ENCODE assay signal across 8 mouse cellular contexts in the genomic region with DNA sequence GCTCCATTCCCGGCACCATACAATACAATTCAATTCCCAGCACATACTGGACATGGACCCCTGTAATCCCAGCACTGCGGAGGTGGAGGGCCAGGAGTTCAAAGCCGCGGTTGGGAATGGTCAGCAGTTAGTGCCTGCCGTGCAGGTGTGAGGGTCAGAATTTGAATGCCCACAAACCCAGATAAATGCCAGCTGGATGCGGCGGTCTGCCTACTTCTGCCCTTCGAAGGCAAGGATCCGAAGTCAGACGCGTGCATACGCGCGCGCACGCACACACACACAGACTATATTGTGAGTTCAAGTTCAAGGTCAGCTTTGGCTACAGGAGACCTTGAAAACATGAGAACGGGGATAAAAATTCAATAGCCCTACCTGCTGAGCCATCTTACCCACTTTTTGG. TPM values are rescaled to one million over a fixed set of nuclear protein-coding genes. Genes with fewer than 3 reads are reported as not detected.
A peak's percentile ranks its signal among the peaks of the same experiment; 100 is the strongest.
DNase-seq lines count a peak whose midpoint lies in the region; ATAC-seq lines count a peak whose summit lies in the region.

No protein-coding gene starts in this region.

- H3K27ac ChIP-seq in liver, embryonic 11.5 days (ENCODE audit: low read depth, low read length): peak overlapping the region; percentile 90; the same call in 1 of the 2 replicates

- 55% methylated on average over 17 of the region's 17 CpGs for WGBS in liver, embryonic 11.5 days

- H3K9me3 ChIP-seq in erythroblast, embryonic 14.5 days (ENCODE audit: control insufficient read depth, low read length): no peaks in the 10 kb centered on the region
- no peaks in the 10 kb centered on the region for H3K9me3 ChIP-seq in liver, embryonic 11.5 days (ENCODE audit: control insufficient read depth, low read length)

- peak overlapping the region; percentile 96 for H3K9ac ChIP-seq in liver, embryonic 11.5 days (ENCODE audit: low read depth, low read length)

- DNase-seq in thymus, postnatal 4 days: peak; percentile 35
- DNase-seq in thymus, adult 18-20 months: no peak
- no peak for DNase-seq in liver, embryonic 11.5 days (ENCODE audit: low spot score)
- no peak for DNase-seq in T-cell, adult 2 months (ENCODE audit: low spot score)
- no peak for DNase-seq in MN1 (ENCODE audit: low spot score)
- no peak for DNase-seq in layer of hippocampus, postnatal 36 days

- H3K27me3 ChIP-seq in erythroblast, embryonic 14.5 days (ENCODE audit: control insufficient read depth): no peaks in the 10 kb centered on the region
- H3K27me3 ChIP-seq in liver, embryonic 11.5 days (replicated peaks; ENCODE audit: control insufficient read depth, insufficient read depth, low read length): no peaks in the 10 kb centered on the region

- H3K4me1 ChIP-seq in erythroblast, embryonic 14.5 days (ENCODE audit: control insufficient read depth): peaks cover 29% of the 10 kb centered on the region
- H3K4me1 ChIP-seq in liver, embryonic 11.5 days (replicated peaks; ENCODE audit: control insufficient read depth, insufficient read depth, low read length): peaks cover 10% of the 10 kb centered on the region

- peak overlapping the region; percentile 93 for H3K4me3 ChIP-seq in erythroblast, embryonic 14.5 days (replicated peaks)
- H3K4me3 ChIP-seq in liver, embryonic 11.5 days (ENCODE audit: low read depth, low read length): peak overlapping the region; percentile 96

- H3K4me2 ChIP-seq in liver, embryonic 11.5 days: peak overlapping the region; percentile 75

- H3K36me3 ChIP-seq in erythroblast, embryonic 14.5 days (ENCODE audit: control insufficient read depth): peaks cover 28% of the 10 kb centered on the region
- H3K36me3 ChIP-seq in liver, embryonic 11.5 days (ENCODE audit: control insufficient read depth, insufficient read depth, low read length): peaks cover 16% of the 10 kb centered on the region

- ATAC-seq in erythroblast, adult 5-6 weeks (replicated peaks; ENCODE audit: low FRiP score, poor library complexity, severe bottlenecking): no peak
- ATAC-seq in liver, embryonic 11.5 days (replicated peaks; ENCODE audit: low FRiP score): no peak

RNA-seq across cellular contexts. Expression of gene 2310039H08Rik, which starts 0.8 kb away (rescaled TPM):
- 6.8 and 7.8 TPM in 2 replicates for polyA plus RNA-seq in erythroblast, embryonic 14.5 days (2012)
- 5.6 and 7.5 TPM in 2 replicates for total RNA-seq in erythroblast, adult 5-6 weeks (2015; ENCODE audit: low replicate concordance)
- total RNA-seq in erythroblast, adult 5-6 weeks (2017; ENCODE audit: low replicate concordance): 0.34 TPM in 1 of 2 replicates, not detected in the other
- polyA plus RNA-seq in liver, embryonic 11.5 days (2014; fragmentation: Nextera tagmentation; extraction: Ambion mirVana): 76.6 and 82.5 TPM in 2 replicates
- total RNA-seq in layer of hippocampus, postnatal 36 days (2021): 1 to 10 TPM; 6.6 to 9.4 TPM

RNA-seq across cellular contexts. Expression of gene Ptcra, which starts 8.1 kb away (rescaled TPM):
- not detected in 2 replicates for polyA plus RNA-seq in erythroblast, embryonic 14.5 days (2012)
- total RNA-seq in erythroblast, adult 5-6 weeks (2015; ENCODE audit: low replicate concordance): not detected in 2 replicates
- not detected in 2 replicates for total RNA-seq in erythroblast, adult 5-6 weeks (2017; ENCODE audit: low replicate concordance)
- 0.94 and 1.0 TPM in 2 replicates for polyA plus RNA-seq in liver, embryonic 11.5 days (2014; fragmentation: Nextera tagmentation; extraction: Ambion mirVana)
- total RNA-seq in layer of hippocampus, postnatal 36 days (2021): under 1 TPM in 1 of 2 experiments, not detected in 1; 0.30 TPM

RNA-seq across cellular contexts. Expression of gene Rpl7l1, which starts 10.9 kb away (rescaled TPM):
- polyA plus RNA-seq in erythroblast, embryonic 14.5 days (2012): 0.31 and 0.42 TPM in 2 replicates
- 21.1 and 22.7 TPM in 2 replicates for total RNA-seq in erythroblast, adult 5-6 weeks (2015; ENCODE audit: low replicate concordance)
- 19.1 and 46.3 TPM in 2 replicates for total RNA-seq in erythroblast, adult 5-6 weeks (2017; ENCODE audit: low replicate concordance)
- polyA plus RNA-seq in liver, embryonic 11.5 days (2014; fragmentation: Nextera tagmentation; extraction: Ambion mirVana): 195 and 201 TPM in 2 replicates
- total RNA-seq in layer of hippocampus, postnatal 36 days (2021): 10 to 100 TPM; 47.2 to 53.8 TPM

RNA-seq across cellular contexts. Expression of gene Cnpy3, which starts 19.6 kb away (rescaled TPM):
- polyA plus RNA-seq in erythroblast, embryonic 14.5 days (2012): 3.0 and 3.2 TPM in 2 replicates
- total RNA-seq in erythroblast, adult 5-6 weeks (2015; ENCODE audit: low replicate concordance): 6.9 and 8.8 TPM in 2 replicates
- total RNA-seq in erythroblast, adult 5-6 weeks (2017; ENCODE audit: low replicate concordance): 7.7 and 18.2 TPM in 2 replicates
- 55.8 and 60.8 TPM in 2 replicates for polyA plus RNA-seq in liver, embryonic 11.5 days (2014; fragmentation: Nextera tagmentation; extraction: Ambion mirVana)
- 10 to 100 TPM; 64.0 to 68.6 TPM for total RNA-seq in layer of hippocampus, postnatal 36 days (2021)

RNA-seq across cellular contexts. Expression of gene Gnmt, which starts 42.6 kb away (rescaled TPM):
- polyA plus RNA-seq in erythroblast, embryonic 14.5 days (2012): 0.05 TPM in 1 of 2 replicates, not detected in the other
- not detected in 2 replicates for total RNA-seq in erythroblast, adult 5-6 weeks (2015; ENCODE audit: low replicate concordance)
- total RNA-seq in erythroblast, adult 5-6 weeks (2017; ENCODE audit: low replicate concordance): not detected in 2 replicates
- polyA plus RNA-seq in liver, embryonic 11.5 days (2014; fragmentation: Nextera tagmentation; extraction: Ambion mirVana): 6.2 and 6.7 TPM in 2 replicates
- not detected for total RNA-seq in layer of hippocampus, postnatal 36 days (2021)
